23 mouse cellular contexts compared by ENCODE assay signal in genomic region chr5:118446878-118447277, GRCm38 (mm10).
DNase-seq lines count a peak whose midpoint lies in the region; ATAC-seq and TF ChIP-seq lines count a peak whose summit lies in the region.
"Had no signal": no experiment of that assay in that cellular context is flagged by ENCODE, and none has a peak within 500 bp of the region (broad histone marks: within the 10 kb centered on the region; RNA-seq: fewer than 3 reads in every experiment).

No protein-coding gene starts in this region.

- no peaks in the 10 kb centered on the region for H3K9me3 ChIP-seq in embryonic facial prominence, embryonic 15.5 days (replicated peaks)
- no peaks in the 10 kb centered on the region for H3K9me3 ChIP-seq in embryonic facial prominence, embryonic 10.5 days
- H3K9me3 ChIP-seq in heart, embryonic 16.5 days (replicated peaks; ENCODE audit: control insufficient read depth, low read length) = no peaks in the 10 kb centered on the region
- no peaks in the 10 kb centered on the region for H3K9me3 ChIP-seq in stomach, embryonic 15.5 days
- no peaks in the 10 kb centered on the region for H3K9me3 ChIP-seq in stomach, postnatal 0 days (ENCODE audit: control insufficient read depth, low read length)
- H3K9me3 ChIP-seq: forebrain, embryonic 15.5 days; midbrain, embryonic 10.5 days; midbrain, embryonic 15.5 days; neural tube, embryonic 15.5 days had no signal

- no peak overlapping the region for H3K4me2 ChIP-seq in embryonic facial prominence, embryonic 15.5 days (replicated peaks)
- no peak overlapping the region for H3K4me2 ChIP-seq in heart, embryonic 16.5 days (ENCODE audit: low read depth, low read length)
- no peak overlapping the region for H3K4me2 ChIP-seq in stomach, embryonic 15.5 days
- no peak overlapping the region for H3K4me2 ChIP-seq in stomach, postnatal 0 days (replicated peaks; ENCODE audit: low read depth)
- H3K4me2 ChIP-seq: forebrain, embryonic 15.5 days; midbrain, embryonic 15.5 days; neural tube, embryonic 15.5 days had no signal

- DNase-seq in embryonic facial prominence, embryonic 10.5 days (ENCODE audit: low spot score) = no peak
- DNase-seq in heart, postnatal 14 days = no peak
- no peak for DNase-seq in stomach, postnatal 0 days (ENCODE audit: low spot score)
- DNase-seq in lung, postnatal 36 days = peak; percentile 52
- DNase-seq in kidney, adult 11 months = no peak
- DNase-seq: adrenal gland, postnatal 25 days; cerebellum, adult 2 months; cerebellum, postnatal 25 days; kidney, adult 9 months; kidney, postnatal 10 days; layer of hippocampus, postnatal 36 days; retina, postnatal 1 day; right cerebral cortex, postnatal 14 days; thymus, postnatal 14 days had no signal

- peak overlapping the region; percentile 22; the same call in 1 of the 2 replicates for H3K27ac ChIP-seq in embryonic facial prominence, embryonic 15.5 days (replicated peaks)
- H3K27ac ChIP-seq in embryonic facial prominence, embryonic 10.5 days (replicated peaks) = no peak overlapping the region
- peak overlapping the region; percentile 14 for H3K27ac ChIP-seq in heart, embryonic 16.5 days (ENCODE audit: low read length)
- no peak overlapping the region for H3K27ac ChIP-seq in stomach, embryonic 15.5 days
- H3K27ac ChIP-seq in stomach, postnatal 0 days (replicated peaks) = no peak overlapping the region
- H3K27ac ChIP-seq: forebrain, embryonic 15.5 days; midbrain, embryonic 10.5 days; midbrain, embryonic 15.5 days; neural tube, embryonic 15.5 days had no signal

- TF ChIP-seq EP300 in stomach, postnatal 0 days (optimal IDR thresholded peaks at IDR 0.05) = no peak

- H3K9ac ChIP-seq in embryonic facial prominence, embryonic 15.5 days = no peak overlapping the region
- no peak overlapping the region for H3K9ac ChIP-seq in heart, embryonic 16.5 days (ENCODE audit: low read length)
- H3K9ac ChIP-seq in stomach, embryonic 15.5 days = no peak overlapping the region
- no peak overlapping the region for H3K9ac ChIP-seq in stomach, postnatal 0 days (ENCODE audit: low read length)
- H3K9ac ChIP-seq: forebrain, embryonic 15.5 days; midbrain, embryonic 15.5 days; neural tube, embryonic 15.5 days had no signal

- H3K27me3 ChIP-seq in embryonic facial prominence, embryonic 15.5 days = no peaks in the 10 kb centered on the region
- H3K27me3 ChIP-seq in embryonic facial prominence, embryonic 10.5 days (replicated peaks; ENCODE audit: low read depth, poor library complexity, severe bottlenecking) = peaks cover 36% of the 10 kb centered on the region
- no peaks in the 10 kb centered on the region for H3K27me3 ChIP-seq in heart, embryonic 16.5 days (ENCODE audit: control insufficient read depth, insufficient read depth, low read length)
- no peaks in the 10 kb centered on the region for H3K27me3 ChIP-seq in stomach, embryonic 15.5 days (replicated peaks)
- no peaks in the 10 kb centered on the region for H3K27me3 ChIP-seq in stomach, postnatal 0 days (ENCODE audit: control insufficient read depth, insufficient read depth, low read length)
- H3K27me3 ChIP-seq: CH12.LX; forebrain, embryonic 15.5 days; midbrain, embryonic 15.5 days had no signal

- H3K4me3 ChIP-seq in embryonic facial prominence, embryonic 15.5 days (replicated peaks) = no peak overlapping the region
- no peak overlapping the region for H3K4me3 ChIP-seq in embryonic facial prominence, embryonic 10.5 days
- no peak overlapping the region for H3K4me3 ChIP-seq in heart, embryonic 16.5 days (ENCODE audit: low read length)
- H3K4me3 ChIP-seq in stomach, embryonic 15.5 days (replicated peaks) = no peak overlapping the region
- H3K4me3 ChIP-seq in stomach, postnatal 0 days (ENCODE audit: low read depth, low read length) = no peak overlapping the region
- H3K4me3 ChIP-seq: forebrain, embryonic 15.5 days; midbrain, embryonic 10.5 days; midbrain, embryonic 15.5 days; neural tube, embryonic 15.5 days had no signal

- intact Hi-C loops in heart, postnatal 14 days (cut with DNase I) = no loop called here

- ATAC-seq in embryonic facial prominence, embryonic 15.5 days (ENCODE audit: insufficient number of reproducible peaks, low FRiP score, low TSS enrichment, low read depth) = no peak
- no peak for ATAC-seq in heart, embryonic 16.5 days (replicated peaks; ENCODE audit: extremely low read depth, insufficient read depth, low FRiP score)
- ATAC-seq in stomach, embryonic 15.5 days (ENCODE audit: insufficient read depth, low FRiP score, low read depth) = 0 out of 2 replicates have a peak, but pooled peaks have one; percentile 19
- ATAC-seq in stomach, postnatal 0 days (ENCODE audit: low FRiP score, low TSS enrichment) = no peak
- ATAC-seq: forebrain, embryonic 15.5 days; intestine, embryonic 16.5 days; midbrain, embryonic 15.5 days had no signal

- TF ChIP-seq CTCF in stomach, postnatal 0 days (IDR thresholded peaks at IDR 0.05; ENCODE audit: low read depth) = no peak

- peaks cover 22% of the 10 kb centered on the region for H3K4me1 ChIP-seq in embryonic facial prominence, embryonic 15.5 days
- H3K4me1 ChIP-seq in embryonic facial prominence, embryonic 10.5 days = peaks cover 24% of the 10 kb centered on the region
- H3K4me1 ChIP-seq in heart, embryonic 16.5 days (ENCODE audit: control insufficient read depth, insufficient read depth, low read length) = peaks cover 8% of the 10 kb centered on the region
- H3K4me1 ChIP-seq in stomach, embryonic 15.5 days = no peaks in the 10 kb centered on the region
- H3K4me1 ChIP-seq in stomach, postnatal 0 days (replicated peaks; ENCODE audit: control insufficient read depth, insufficient read depth) = no peaks in the 10 kb centered on the region
- H3K4me1 ChIP-seq: forebrain, embryonic 15.5 days had no signal

- H3K36me3 ChIP-seq in embryonic facial prominence, embryonic 15.5 days = no peaks in the 10 kb centered on the region
- no peaks in the 10 kb centered on the region for H3K36me3 ChIP-seq in embryonic facial prominence, embryonic 10.5 days (replicated peaks)
- no peaks in the 10 kb centered on the region for H3K36me3 ChIP-seq in heart, embryonic 16.5 days (ENCODE audit: control insufficient read depth, insufficient read depth)
- no peaks in the 10 kb centered on the region for H3K36me3 ChIP-seq in stomach, embryonic 15.5 days
- H3K36me3 ChIP-seq in stomach, postnatal 0 days (ENCODE audit: control insufficient read depth, insufficient read depth, low read length) = no peaks in the 10 kb centered on the region
- H3K36me3 ChIP-seq: forebrain, embryonic 15.5 days; midbrain, embryonic 10.5 days; midbrain, embryonic 15.5 days; neural tube, embryonic 15.5 days had no signal

- WGBS in embryonic facial prominence, embryonic 15.5 days = 67% methylated on average over 6 of the region's 6 CpGs
- 85% methylated on average over 6 of the region's 6 CpGs for WGBS in embryonic facial prominence, embryonic 10.5 days
- WGBS in heart, embryonic 16.5 days = 38% methylated on average over 6 of the region's 6 CpGs
- WGBS in stomach, embryonic 15.5 days = 63% methylated on average over 6 of the region's 6 CpGs
- WGBS in stomach, postnatal 0 days = 52% methylated on average over 6 of the region's 6 CpGs

Comparison
In these comparisons a context has a peak if more than half of its experiments do, and no peak if none do; other contexts are left out.
1. H3K27ac ChIP-seq: peak in embryonic facial prominence, embryonic 15.5 days (single experiment) and heart, embryonic 16.5 days (single experiment); none in embryonic facial prominence, embryonic 10.5 days (single experiment), stomach, embryonic 15.5 days (single experiment) and stomach, postnatal 0 days (single experiment).